Mouse (Mus musculus) spleen, postnatal 10 days (tissue): ENCODE results near the gene Txnrd1.
A peak's percentile ranks its signal among the peaks of the same experiment; 100 is the strongest.

Experiments
- DNase-seq, 2 experiments: peaks; one replicate each; pipeline ENCODE4 v3.0.0; 2021 to 2022; ENCODE audit warnings: low spot score in 2 of 2

Gene Txnrd1

DNA sequence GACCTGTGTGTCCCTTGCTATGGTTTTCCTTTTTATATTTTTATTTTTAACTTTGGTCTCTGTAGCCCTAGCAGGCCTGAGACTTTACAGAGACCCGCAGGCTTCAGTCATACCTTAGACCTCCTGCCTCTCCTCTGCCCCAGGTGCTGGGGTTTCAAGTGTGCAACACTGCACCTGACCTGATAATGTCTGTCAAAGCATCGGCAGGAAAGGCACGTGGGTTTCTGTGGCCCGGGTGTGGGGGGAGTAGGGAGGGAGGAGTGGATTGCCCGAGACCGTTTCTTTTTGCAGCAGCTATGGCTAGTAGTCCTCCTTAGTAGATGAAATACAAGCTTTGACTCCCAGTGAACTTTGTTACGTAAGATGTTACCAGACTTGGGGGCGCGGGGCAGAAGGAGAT lies 15.8 kb upstream of the Txnrd1 start:
- DNase-seq = no peak

DNA sequence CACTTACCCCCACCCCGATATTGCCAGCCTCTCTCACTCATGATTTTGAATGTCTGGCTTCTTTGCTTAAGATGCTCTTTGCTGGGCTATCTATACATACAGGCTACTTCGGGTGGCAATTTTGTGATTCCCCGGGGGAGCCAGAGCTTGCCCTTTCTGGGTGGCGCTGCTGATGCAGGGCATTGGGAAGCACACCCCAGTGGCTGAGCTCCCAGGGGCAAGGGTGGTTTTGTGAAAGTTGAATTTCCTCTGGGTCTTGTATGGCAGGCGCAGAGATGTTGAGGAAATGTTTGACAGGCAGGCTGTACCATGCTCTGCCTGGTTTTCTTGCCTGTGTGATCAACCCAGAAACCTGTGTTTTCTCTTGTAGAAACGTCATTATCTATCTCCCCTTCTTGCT lies 15.1 kb upstream of the Txnrd1 start:
- no peak for DNase-seq

DNA sequence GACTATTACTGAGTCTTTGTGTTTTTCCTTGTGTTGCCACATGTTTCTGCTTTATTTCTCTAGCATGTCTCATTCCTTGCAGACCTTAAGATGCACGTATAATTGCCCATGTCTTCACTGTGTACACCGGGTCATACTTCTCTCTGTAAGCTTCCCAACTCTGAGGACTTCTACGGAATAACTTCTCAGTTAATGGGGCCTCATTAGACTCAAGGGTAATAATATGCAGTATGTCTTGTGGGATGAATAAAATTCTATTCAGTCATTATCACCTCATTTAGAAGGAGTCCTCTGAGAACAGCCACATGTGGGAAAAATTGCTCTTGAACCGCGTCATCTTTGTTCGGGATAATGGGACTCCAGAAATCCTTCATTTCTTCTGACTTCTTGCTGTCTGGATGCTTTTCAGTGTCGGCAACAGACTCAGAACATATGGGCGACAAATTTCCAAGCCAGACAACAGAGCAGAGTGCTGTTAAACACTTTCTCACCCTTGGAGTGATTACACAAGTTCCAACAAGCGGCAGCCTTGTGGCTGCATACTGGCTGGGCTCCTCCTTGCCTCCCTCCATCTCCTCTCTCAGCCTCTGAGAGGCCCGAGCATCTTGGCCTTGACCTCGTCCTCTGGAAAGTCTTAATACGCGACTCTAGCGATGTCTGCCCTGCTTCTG lies 10.5 kb upstream of the Txnrd1 start:
- no peak for DNase-seq

DNA sequence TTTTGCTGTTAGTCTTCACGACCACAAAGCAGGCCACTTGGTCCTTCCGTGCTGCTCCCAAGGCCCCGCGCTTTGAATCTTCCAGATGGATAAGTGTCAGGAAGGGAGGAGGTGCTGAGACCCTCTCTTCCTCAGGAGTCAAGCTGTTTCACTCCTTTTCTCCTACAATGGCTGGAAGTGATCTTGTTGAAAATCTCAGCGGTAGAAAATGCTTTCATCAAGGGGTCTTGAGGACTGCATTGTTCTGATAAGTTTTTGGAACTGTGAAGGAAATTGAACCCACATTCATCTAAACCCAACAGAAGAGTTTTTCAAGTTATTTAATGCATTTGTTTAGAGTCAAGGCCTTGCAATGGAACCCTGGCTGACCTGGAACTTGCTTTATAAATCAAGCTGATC lies 10.0 kb upstream of the Txnrd1 start:
- no peak for DNase-seq

DNA sequence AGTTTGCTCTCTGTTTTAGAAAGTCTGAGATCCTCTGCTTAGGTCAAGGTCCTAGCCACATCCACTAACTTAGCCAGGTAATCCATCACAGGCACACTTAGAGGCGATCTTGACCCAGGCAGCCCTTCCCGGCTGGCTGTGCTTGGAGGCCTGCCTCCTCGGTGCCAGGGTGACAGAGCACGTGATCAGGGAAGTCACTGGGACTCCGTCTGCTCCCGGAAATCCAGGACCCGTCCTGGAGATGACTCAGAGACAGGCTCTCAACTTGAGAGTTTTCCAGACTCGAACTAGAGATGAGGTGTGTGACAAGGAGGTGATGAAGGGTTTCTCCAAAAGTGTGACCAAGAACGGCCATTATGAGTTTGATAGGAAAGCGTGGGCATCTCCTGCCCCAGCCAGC lies 9.2 kb upstream of the Txnrd1 start:
- DNase-seq = no peak

DNA sequence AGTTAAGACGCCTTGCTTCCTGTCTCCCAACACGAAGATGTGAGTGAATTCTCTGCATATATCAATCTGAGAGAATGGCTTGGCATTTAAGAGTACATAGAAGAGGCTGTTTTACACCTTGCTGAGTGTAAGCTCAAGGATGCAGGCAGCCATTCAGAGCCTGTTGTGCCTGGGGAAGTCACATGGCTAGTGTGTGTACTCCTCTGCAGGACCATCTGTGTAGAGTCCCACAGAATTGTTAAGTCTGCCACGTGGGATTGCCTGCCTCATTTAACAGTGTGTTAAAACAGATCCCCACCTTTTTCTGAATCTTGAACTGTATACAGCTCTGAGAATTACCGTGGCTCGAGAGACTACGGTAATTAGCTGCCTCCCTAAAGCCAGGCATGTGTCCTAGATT lies 7.2 kb upstream of the Txnrd1 start:
- no peak for DNase-seq

DNA sequence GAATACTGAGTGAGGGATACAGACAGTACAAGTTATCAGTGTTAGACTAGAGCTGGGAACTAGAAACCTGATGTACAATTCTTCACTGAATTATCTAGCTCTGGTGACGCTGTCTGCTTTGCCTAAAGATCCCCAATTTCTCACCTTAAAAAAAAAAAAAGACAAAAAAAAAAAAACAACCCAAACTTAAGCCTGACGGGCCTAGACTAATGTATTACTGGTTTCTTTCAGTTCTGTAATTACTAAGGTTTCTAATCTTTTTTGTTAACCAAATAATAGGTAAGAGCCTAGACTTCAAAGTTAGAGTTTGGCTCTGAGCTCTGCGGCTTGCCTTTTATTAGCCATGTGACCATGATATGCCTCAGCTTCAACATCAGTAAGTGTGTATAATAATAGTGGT lies 2.1 kb downstream of the Txnrd1 start:
- no peak for DNase-seq

DNA sequence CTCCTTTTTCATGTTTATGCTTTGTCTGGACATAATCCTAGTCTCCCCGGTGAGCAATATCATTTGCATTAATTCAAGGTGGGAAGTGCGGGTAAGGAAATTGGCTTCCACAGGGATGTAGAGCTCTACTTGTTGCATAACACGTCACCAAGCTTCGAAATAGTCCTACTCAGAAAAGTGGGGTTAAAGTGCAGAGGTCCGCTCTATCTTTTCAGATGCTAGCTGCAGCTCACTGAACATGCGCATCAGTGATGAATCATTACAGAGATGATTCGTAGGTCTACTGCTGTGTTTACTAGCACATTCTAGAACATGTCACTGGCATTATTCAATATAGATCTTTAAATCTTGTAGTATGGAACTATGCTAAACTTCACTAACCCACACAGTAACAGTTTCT lies 4.6 kb downstream of the Txnrd1 start:
- no peak for DNase-seq

DNA sequence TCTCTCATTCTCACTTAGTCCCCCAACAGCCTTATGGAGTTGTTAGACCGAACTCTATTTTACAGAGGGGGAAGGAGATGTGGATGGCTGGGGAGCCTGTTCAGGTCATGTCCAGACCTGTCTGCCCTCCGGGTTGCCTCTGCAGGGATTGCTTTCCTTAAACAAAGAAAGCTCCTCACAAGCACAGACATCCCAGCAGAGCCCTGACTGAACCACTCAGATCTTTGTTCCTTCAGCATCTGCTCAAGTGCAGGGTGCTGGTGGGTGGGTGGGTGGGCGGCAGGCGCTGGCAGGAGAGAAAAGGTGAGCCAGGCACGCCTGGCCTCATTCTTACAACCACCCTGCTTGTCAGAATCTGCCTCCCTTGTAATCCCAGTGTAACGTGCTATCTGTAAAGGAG lies 10.3 kb downstream of the Txnrd1 start:
- no peak for DNase-seq

DNA sequence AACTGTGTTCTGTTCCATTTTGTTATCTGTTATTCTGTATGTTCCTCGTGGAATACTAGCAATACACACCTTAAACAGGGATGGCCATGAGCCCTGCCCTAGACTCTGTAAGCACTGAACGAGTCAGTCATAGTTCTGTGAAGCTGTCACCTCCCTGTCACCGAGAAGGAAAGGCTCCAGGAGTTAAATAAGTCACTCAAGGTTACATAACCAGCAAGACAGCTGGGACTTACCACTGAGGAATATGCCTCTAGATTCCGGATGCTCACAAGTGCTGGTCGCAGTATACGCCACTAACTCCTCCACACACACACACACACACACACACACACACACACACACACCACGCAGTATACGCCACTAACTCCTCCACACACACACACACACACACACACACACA lies 11.0 kb downstream of the Txnrd1 start:
- DNase-seq = no peak

DNA sequence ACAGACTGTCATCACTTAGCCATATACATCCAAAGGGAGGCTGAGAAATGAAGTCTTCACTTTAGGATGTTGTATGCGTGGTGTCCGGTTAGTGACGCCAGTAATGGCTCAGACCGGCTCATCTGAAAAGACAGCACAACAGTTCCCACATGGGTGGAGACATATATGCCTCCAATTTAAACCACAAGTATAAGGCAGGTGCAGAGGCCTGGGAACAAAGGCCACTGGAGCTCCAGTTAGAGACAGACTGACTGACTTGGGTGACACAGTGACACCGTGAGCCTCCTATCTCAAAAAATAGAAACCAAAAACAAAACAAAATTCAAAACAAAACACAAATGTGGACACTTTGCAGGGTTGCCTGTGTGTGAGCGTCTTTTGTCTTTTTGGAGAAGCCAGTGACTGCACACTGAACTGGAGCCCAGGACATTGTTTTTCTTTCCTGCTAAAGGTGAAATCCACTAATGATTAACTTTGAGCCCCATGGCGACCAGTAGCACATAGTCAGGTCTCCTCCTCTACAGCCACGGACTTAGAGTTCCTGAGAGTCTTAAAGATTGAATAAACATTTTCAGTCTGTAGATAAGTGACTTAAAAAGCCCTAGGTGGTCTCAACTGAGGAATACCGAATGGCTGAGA lies 14.2 kb downstream of the Txnrd1 start:
- no peak for DNase-seq

DNA sequence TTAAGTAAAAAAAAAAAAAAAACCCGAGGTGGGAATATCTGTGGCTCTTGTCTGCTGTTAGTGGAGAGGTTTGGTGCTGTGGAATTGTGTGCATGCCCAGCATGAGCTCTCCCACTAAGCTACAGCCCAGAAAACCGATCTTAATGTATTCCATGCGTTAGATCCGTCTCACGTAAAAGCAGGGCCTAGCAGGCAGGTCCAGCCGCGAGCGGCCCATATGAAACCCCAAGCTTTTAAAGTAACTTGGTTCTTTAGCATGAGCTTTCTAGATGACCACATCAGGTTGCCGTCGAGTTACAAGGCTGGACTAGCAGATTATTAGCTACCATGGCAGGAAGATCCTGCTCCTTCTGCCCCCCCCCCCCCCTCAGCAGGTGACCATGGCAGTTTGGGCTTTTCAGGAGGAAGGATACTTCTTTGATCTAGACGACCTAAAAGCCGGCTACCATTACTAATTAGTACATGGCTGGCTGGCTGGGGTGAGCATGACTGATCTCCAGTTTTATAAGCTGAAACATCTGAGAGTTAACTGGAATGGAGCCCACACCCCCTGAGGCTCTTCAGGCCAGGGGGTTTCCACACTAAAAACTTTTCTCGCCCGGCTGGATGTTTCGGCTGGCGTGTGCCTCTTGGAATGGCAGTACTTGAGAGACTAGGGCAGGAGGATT lies 16.1 kb downstream of the Txnrd1 start:
- no peak for DNase-seq

DNA sequence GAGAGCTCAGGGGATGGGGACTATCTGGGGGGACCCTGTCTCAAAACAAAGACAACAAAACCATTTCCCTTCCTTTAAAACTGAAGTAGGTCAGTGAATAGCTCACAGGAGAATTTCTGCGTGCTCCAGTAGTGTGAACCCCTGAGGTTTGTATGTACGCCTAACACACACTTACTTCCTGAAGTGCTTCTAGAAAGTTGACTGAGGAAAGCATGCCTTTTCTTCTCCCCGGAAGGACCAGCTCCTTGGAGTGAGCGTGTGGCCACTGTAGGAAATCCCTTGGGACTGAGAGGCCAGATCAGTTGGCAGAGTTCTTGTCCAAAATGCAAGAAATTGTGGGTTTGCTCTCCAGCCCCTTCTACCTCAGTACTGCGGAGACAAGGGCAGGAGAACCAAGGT lies 16.6 kb downstream of the Txnrd1 start:
- DNase-seq = no peak

DNA sequence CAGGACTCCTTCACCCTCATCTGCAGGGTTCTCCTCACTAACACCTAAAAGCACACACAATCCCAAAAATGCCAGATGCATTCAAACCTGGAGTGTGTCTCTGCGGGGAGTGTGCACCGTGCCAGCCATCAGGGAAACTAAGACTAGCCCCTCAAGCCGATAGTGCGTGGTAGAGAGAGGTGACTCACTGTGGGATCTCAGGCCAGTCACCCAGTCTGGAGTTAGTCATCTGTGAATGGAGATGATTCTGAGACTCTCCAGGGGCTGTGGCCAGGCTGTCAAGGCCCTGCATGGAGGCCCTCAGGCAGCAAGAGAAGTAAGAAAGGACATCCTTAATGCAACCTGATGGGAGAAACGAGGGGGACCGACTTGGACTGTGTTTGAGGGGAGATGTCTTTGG lies 18.0 kb downstream of the Txnrd1 start:
- no peak for DNase-seq

DNA sequence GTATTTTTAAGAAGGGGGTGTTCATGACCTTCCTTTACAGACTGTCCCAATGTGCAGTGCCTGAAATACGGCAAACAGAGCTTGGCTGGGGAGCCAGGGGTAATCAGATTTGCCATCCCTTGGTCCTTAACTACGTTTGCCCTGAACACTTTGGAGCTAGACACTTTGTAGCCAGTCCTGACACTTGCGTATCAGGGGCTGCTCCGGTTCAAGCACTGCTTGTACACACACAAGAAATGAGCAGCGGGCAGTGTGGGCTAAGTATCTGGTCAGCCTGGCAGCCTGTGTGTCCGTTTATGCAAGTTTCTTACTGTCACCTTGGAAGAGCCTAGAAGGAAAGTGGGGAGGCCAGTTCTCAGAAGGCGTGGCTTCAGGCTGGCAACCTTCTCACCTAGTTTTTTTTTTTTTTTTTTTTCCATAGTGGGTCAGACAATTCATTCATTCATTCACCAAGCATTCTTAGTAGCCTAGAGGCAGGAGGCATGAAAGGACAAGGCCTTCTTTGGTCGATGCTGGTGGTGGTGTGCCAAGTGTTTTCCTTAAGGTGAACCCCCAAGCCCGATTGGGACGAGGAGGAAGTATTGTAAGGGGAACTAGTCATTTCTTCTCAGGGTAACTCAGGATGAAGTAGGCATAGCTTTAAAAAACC lies 24.4 kb downstream of the Txnrd1 start:
- peak in 1 of 2 experiments; percentile 31 for DNase-seq

DNA sequence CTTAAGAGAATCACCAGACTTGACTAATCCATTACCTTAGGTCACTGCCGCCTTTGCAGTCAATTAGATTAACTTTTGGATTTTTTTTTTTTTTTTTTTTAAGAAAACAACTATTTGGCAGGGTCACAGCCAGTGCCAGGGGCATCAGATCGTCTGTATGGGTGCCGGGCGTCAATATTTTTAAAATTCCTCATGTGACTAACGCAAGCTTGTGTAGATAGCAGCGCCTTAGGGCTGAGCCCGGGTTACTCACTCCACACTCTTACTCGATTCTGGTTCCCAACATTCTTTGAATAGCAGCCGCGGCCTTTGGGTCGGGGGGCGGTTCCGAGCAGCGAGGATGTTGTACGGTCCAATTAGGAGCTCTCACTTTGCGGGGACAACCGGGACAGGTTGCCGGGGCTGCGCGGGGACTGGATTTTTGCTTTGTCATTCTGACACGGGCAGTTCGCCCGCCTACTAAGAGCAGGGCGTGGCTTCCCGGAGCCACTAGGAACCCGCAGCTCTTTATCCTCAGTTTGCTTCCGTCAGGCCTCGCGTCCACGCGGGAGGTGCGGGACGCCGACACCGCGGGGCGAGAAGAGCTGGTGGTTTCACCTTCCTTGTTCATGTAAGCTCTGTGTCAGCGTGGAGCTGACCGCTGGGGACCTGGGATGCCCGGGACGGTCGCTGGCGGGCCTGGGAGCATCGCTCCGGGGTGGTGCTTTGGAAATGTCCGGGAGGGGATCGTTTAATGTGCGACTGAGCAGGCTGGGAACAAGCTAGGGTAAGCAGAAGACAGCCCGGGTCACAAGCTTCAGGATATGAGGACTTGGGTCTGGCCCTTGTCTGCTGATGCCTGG lies 25.2 kb downstream of the Txnrd1 start:
- peak; percentile 90 to 91 for DNase-seq

DNA sequence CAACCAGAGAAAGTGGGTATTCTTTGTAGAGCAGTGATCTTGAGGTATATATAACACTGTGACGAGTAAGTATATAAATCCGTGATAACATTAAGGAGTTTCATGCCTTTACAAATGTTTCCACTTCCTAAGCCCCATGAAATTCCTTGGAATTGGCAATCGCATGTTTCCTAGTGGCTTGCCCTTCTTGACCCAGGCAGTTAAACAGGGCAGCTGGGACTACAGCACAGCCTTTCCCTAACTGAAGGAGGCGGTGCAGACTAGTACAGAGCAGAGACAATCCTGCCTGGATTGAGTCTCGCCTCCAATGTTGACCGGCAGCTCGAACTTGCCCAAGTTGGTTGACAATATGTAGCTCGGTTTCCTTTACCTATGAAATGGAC lies 25.8 kb downstream of the Txnrd1 start:
- peak; percentile 46 to 51 for DNase-seq

DNA sequence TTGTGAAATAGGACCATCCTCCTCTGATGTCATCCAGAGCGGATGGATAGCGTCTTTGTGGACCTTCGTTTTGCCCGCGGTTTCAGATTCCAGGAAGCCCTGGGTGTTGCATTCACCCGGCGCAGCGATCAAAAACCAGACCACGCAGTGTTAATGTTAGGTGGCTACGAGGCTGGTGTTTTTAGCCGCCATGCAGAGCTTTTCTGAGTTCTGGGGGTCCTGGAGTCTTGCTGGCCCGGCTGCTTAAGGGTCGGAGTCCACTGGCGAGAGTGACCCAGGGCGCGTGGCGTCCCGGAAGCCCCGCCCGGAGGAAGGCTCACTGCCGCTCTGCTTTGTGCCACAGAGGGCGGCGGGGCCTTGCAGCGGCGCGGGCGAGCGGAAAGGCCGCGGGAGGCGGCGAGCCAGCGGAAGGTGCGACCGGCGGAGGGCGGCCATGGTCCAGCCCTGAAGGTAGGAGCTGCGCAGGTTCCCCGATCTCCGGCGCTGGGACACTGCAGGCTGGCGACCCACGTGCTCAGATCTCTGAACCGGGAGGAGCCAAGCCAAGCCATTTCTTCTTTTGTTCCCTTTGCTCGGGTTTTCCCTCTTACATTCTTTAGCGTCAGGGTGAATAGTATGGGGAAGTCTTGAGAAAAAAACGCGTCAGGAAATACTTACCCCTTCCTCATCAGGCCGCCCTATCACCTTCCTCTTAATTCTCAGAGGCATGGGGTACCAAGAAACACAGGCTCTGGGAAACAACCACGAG lies 26.6 kb downstream of the Txnrd1 start:
- peak; percentile 79 to 80 for DNase-seq

DNA sequence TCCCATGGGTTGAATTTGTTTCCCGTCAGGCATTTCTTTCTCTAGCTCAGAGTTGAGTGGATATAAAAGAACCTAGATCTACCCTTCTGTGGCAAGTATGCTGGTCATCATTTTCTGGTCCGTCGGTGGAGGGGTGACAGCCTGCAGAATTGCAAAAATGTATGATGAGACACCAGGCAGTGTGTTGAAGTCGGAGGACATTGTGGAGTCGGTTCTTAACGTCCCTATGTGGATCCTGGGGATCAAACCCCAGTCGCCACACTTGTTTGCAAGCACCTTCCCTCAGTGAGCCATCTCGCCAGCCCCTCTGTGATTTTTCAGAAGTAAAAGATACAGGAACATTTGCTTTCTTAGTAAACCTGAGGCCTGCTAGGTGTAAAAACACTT lies 27.2 kb downstream of the Txnrd1 start:
- peak; percentile 20 to 30 for DNase-seq

DNA sequence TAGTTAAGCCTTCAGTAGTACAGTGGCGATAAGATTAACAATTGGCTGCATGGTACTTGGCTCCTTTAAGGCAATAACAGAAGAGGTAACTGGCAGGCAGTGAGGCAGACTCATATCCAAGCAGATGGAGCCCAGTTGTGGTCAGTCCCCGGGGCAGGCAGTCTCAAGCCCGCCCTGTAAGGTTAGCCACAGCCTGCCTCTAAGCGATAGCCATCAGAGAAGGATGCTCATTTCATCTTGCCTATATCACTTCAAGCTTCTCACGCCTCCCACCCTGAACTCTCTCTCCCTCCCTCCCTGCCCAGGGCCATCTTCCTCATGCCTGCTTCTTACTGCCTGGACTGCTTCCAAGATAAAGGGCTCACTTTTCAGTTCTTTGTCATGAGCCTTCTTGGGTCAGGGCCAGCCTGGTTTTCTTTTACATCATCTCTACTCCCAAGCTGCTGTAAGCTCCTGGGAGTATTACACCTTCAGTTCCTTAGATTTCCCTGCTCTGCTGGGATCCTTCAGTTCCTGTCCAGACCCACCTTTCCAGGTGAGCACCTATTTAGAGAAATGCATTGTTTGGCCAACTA lies 29.4 kb downstream of the Txnrd1 start:
- no peak for DNase-seq

DNA sequence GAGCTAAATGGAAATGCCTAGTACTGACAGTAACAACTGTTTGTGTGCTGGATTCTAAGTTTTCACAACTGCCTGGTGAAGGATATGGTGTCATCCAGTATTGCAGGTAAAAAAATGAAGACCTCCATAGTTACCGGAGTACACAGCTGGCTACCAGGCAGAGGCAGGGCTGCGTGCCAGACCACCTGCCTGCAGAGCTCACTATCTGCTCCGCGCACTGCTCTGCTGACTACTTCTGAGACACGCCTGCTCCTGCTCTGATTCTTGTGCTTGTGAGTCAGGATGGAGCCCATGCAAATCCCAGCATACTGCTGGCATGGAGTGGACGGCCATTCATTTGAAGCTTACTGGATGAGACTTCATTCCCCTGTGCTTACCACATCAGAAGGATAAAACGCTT lies 30.1 kb downstream of the Txnrd1 start:
- DNase-seq = peak in 1 of 2 experiments; percentile 25
